Comparison of ENCODE assay signal across 32 mouse cellular contexts in the genomic region with DNA sequence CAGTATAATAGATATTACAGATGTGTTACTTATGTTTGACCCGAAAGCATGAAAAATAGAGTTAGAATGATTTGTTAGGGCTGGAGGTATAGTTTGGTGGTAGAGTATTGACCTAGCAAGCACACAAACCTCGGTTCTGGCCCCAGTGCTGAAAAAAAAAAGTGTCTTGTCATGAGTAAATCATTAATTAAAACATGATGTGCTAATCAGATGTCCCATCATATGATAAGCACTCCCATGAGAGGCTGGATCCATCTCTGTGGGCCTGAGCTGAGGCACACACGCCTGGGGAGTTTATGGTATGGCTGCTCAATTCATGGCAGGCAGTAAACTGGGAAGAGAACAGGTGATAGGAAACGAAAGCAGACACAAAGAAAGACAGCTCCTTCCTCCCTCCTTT. TPM values are rescaled to one million over a fixed set of nuclear protein-coding genes. Genes with fewer than 3 reads are reported as not detected.
"Had no signal": no experiment of that assay in that cellular context is flagged by ENCODE, and none has a peak within 500 bp of the region (broad histone marks: within the 10 kb centered on the region; RNA-seq: fewer than 3 reads in every experiment).

No protein-coding gene starts in this region.

- DNase-seq: cerebellum, adult 2 months; cerebellum, adult 8-10 months; cerebellum, adult 9-10 months; cerebellum, adult 9-11 months; cerebellum, postnatal 10 days; cerebellum, postnatal 14 days; cerebellum, postnatal 25 days; cerebellum, postnatal 36 days; embryo, embryonic 11 days; forebrain, postnatal 0 days; gastrocnemius, adult 2 months; gastrocnemius, postnatal 10 days; gastrocnemius, postnatal 14 days; gastrocnemius, postnatal 25 days; gastrocnemius, postnatal 36 days; heart, adult 2 months had no signal

- H3K9me3 ChIP-seq: embryonic facial prominence, embryonic 10.5 days; embryonic facial prominence, embryonic 12.5 days; embryonic facial prominence, embryonic 13.5 days; embryonic facial prominence, embryonic 15.5 days; forebrain, embryonic 10.5 days; forebrain, embryonic 12.5 days; forebrain, embryonic 13.5 days; forebrain, embryonic 15.5 days had no signal

- H3K36me3 ChIP-seq: embryonic facial prominence, embryonic 10.5 days; forebrain, embryonic 10.5 days; forebrain, embryonic 12.5 days had no signal

- H3K4me3 ChIP-seq: embryonic facial prominence, embryonic 10.5 days; embryonic facial prominence, embryonic 12.5 days; embryonic facial prominence, embryonic 13.5 days; embryonic facial prominence, embryonic 15.5 days; erythroblast, embryonic 14.5 days; forebrain, embryonic 10.5 days; forebrain, embryonic 12.5 days; forebrain, embryonic 13.5 days; forebrain, embryonic 15.5 days; gastrocnemius, adult 2 months; heart, adult 2 months had no signal

- ATAC-seq: forebrain, embryonic 13.5 days; forebrain, embryonic 14.5 days; forebrain, embryonic 15.5 days; forebrain, embryonic 16.5 days; forebrain, postnatal 0 days had no signal

- H3K9ac ChIP-seq: embryonic facial prominence, embryonic 12.5 days; embryonic facial prominence, embryonic 13.5 days; embryonic facial prominence, embryonic 15.5 days; forebrain, embryonic 12.5 days; forebrain, embryonic 13.5 days; forebrain, embryonic 15.5 days; forebrain, postnatal 0 days had no signal

- H3K4me1 ChIP-seq: embryonic facial prominence, embryonic 10.5 days; forebrain, embryonic 12.5 days; forebrain, embryonic 13.5 days; forebrain, embryonic 15.5 days had no signal

- H3K27me3 ChIP-seq: embryonic facial prominence, embryonic 12.5 days; embryonic facial prominence, embryonic 13.5 days; embryonic facial prominence, embryonic 15.5 days; forebrain, embryonic 12.5 days; forebrain, embryonic 13.5 days; forebrain, embryonic 15.5 days had no signal

- H3K27ac ChIP-seq: embryonic facial prominence, embryonic 10.5 days; embryonic facial prominence, embryonic 12.5 days; embryonic facial prominence, embryonic 13.5 days; embryonic facial prominence, embryonic 15.5 days; forebrain, embryonic 10.5 days; forebrain, embryonic 12.5 days; forebrain, embryonic 13.5 days; forebrain, embryonic 15.5 days; gastrocnemius, adult 2 months; heart, adult 2 months had no signal

- H3K4me2 ChIP-seq: embryonic facial prominence, embryonic 12.5 days; embryonic facial prominence, embryonic 13.5 days; embryonic facial prominence, embryonic 15.5 days; forebrain, embryonic 12.5 days; forebrain, embryonic 13.5 days; forebrain, embryonic 15.5 days had no signal

RNA-seq across cellular contexts. Expression of a gene that starts 20.8 kb away (rescaled TPM):
- total RNA-seq: common myeloid progenitor, adult 5-6 weeks; gastrocnemius, adult 18-20 months; gastrocnemius, adult 2 months; gastrocnemius, adult 8-10 months; gastrocnemius, postnatal 14 days; gastrocnemius, postnatal 25 days; gastrocnemius, postnatal 36 days; granulocyte monocyte progenitor cell, adult 5-6 weeks; heart, adult 2 months; heart, adult 8-10 months had no signal
- polyA plus RNA-seq: erythroblast, embryonic 14.5 days; heart, adult 2 months had no signal

RNA-seq across cellular contexts. Expression of a gene that starts 40.1 kb away (rescaled TPM):
- polyA plus RNA-seq: erythroblast, embryonic 14.5 days had no signal
